Mouse (Mus musculus) 3134 (cell line): ENCODE results near the gene Cep55.
A peak's percentile ranks its signal among the peaks of the same experiment; 100 is the strongest.

Experiments
- DNase-seq: peaks from one replicate; pipeline ENCODE4 v3.0.0-alpha.2; 2011; ENCODE audit warnings: low spot score; ENCODE audit not compliant: insufficient read length; ENCODE audit errors: extremely low read depth

Gene Cep55

DNA sequence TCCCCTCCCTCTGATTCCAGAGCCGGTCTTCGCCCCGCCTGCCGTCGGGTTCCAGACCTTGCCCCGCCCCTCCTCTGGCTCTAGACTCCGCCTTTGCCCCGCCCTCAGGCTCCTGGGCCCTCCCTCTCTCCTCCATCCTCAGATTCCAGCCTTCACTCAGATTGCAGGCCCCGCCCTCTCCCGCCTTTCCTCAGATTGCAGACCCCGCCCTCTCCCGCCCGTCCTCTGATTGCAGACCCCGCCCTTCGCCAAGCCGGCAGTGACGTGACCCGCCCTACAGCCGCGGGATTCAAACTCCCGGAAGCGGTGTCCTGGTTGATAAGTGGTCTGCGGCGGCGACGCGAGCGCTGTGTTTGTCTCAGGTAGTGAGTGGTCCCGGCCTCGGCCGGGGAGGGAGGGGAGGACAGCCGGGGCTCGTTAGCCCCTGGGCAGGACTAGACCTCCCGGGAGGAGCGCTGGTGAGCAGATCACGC is at the start of gene Cep55:
TSS of gene Cep55 (plus strand) at position 292 of the 473 bp plus-strand sequence.
- peak; percentile 97 for DNase-seq

DNA sequence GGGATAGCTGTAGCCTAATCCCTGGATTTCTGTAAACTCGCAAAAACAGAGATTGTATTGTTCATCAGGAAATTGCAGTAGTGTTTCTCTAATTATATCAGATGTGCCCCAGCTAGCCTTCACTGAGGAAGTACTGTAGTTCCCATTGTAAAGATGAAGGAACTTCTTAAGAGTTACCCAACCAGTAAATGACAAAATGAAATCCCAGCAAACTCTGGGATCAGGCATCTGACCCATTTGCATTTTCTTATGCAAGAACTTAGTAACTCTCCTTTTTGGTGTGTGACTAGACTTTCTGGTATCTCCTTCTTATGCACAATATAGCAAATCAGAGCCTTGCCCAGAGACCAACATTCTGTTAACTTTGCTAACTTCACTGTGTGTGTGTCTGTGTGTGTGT is 43.4 kb upstream of the Cep55 start:
- DNase-seq = no peak

- no peak for DNase-seq
Measured at GRCm38 (mm10) chr19:38014443-38014842, 40.4 kb upstream of the Cep55 start.

- DNase-seq = peak; percentile 88
Measured at GRCm38 (mm10) chr19:38015180-38015872, 39.5 kb upstream of the Cep55 start.

DNA sequence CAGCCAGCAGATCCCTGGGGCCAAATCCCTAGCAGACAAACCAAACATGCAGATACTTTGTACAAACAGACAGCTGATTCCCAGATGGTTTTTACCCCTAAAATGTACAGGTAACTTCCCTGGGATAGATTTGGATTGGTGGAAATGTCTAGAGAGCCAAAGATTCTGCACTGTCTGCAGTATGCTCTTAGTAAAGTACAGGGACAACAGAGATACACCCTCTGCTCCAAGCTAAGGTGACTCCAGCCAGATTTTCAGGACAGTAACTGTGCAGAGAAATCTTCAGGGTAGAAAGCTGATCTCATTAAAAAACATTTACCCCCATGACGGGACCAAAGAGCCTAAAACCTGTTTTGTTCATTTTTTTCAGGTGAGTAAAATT is 38.9 kb upstream of the Cep55 start:
- no peak for DNase-seq

- peak; percentile 28 for DNase-seq
Measured at GRCm38 (mm10) chr19:38022710-38023109, 32.1 kb upstream of the Cep55 start.

GRCm38 (mm10) chr19:38023603-38024002 is 31.2 kb upstream of the Cep55 start:
- DNase-seq = no peak

DNA sequence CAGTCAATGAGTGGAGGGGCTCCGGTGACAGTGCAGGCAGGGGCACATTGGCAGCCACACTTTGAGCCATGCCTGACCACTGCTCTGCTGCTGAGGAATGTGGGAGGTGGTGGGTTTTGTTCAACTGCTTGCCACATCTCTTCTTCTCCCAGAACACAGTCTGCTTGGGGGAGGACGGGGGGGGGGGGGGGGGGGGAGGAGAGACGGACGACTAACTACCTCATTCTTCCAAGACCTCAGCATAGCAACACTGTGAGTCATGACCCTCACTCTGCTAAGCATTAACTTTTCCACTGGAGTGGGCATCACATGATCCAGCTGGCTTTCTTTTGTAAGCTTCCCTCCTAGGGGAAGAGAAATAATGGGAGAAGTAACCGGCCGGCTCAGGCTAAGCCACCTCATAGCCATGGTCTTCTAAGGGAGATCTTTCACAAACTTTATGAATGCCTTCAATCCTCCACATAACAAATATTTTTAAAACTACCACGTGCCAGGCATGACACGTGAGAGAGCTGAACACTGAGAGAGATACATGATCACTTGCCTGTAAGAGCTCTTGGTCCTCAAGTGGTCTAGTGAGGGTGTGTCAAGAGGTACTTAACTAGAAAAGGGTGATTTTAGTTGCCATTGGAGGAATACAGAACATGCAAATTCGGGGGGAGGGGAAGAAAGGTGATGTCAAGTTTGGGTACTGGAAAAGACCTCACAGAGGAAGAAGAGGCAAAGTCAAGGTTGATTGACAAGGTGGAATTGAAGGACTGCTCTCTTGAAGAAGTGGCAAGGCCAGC is 29.4 kb upstream of the Cep55 start:
- DNase-seq = peak; percentile 81

- DNase-seq = peak; percentile 26
Measured at GRCm38 (mm10) chr19:38026211-38026624, 28.6 kb upstream of the Cep55 start.

- DNase-seq = no peak
Measured at GRCm38 (mm10) chr19:38027389-38027788, 27.4 kb upstream of the Cep55 start.

DNA sequence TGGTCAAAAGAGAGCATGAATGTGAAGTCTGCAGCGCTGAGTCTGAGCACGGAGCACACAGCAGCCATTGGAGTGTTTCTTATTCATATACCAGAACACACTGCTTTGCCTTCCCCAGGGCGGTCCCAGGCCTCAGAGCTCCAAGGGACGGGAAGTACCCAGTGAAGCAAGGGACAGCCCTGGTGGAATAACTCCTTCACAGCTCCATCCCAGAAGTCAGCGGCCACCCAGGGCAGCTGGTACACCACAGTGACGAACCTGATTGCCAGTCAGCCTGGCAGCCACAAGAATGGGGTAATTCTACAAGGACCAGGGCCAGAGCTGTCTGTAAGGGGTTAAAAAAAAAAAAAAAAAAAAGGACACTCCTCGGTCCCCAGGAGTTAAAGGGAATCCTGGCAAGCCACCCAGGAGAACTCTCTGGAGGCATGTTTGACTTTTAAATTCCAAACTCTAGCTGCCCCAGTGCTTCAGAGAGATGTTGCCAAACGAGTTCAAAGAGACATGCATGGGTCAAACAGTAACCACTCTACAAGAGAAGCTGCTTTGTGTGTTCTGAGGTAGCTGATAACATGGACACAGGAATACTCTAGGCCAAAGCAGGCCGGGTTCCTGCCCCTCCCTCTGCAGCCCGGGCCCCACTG is 26.8 kb upstream of the Cep55 start:
- DNase-seq = peak; percentile 56

DNA sequence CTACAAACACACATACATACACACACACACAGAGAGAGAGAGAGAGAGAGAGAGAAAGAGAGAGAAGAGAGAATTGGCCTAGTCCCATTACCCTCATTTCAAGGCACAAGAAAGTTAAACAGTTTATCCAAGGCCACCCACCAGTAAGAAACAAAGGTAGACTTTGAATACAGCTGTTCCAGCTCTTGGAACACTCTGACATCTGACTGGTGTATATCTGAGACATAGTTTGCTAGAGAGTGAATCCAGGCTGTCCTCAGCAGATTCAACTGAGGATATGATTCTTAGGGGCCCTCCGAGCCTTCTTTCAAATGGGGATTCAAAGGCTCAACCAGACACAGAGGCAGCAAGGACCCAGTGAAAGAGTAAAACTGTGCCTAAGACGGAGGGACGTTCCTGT is 25.5 kb upstream of the Cep55 start:
- no peak for DNase-seq

DNA sequence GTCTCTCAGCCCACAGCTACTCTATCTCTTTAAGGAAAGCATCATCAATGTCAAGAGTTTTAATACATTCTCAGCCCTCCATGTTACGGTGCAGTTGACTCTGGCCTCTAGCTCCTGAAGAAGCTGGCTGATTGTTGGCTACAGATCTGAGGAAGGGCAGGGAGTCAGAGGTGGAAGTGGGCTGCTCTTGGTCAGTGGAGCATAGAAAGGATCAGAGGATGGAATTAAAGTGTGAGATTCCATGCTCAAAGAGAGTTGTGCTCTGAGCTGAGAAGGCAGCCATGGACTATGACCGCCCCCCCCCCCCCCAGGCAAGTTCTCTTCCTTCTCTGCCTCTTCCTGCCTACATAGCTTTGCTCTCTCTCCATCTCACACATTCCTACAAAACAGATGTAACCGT is 24.9 kb upstream of the Cep55 start:
- DNase-seq = no peak

- no peak for DNase-seq
Measured at GRCm38 (mm10) chr19:38030673-38031137, 24.1 kb upstream of the Cep55 start.

GRCm38 (mm10) chr19:38031144-38031543 is 23.7 kb upstream of the Cep55 start:
- DNase-seq = no peak

- DNase-seq = peak; percentile 19
Measured at GRCm38 (mm10) chr19:38032993-38033734, 21.6 kb upstream of the Cep55 start.

GRCm38 (mm10) chr19:38033735-38034057 is 21.1 kb upstream of the Cep55 start:
- no peak for DNase-seq

GRCm38 (mm10) chr19:38034696-38035095 is 20.1 kb upstream of the Cep55 start:
- DNase-seq = no peak

- DNase-seq = no peak
Measured at GRCm38 (mm10) chr19:38035766-38036165, 19.0 kb upstream of the Cep55 start.

DNA sequence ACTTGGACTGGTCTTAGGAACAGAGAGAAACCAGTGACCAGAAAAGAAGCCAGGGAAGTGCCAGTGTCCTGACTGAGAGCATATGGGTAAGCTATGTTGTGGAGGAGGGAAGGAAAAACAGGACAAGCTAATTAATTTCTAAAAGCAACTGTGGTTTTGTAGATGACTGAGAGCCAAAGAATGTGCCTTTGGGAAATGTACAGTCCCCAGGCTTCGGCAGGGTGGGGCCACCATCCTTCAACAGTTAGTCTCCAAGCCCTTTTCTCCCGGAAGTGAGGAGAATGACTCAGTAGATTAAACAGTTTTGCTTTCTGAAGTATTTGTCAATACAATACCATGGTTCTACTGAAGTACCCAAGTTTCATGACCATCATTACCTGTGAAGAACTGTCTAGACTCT is 16.5 kb upstream of the Cep55 start:
- peak; percentile 72 for DNase-seq

- DNase-seq = peak; percentile 89
Measured at GRCm38 (mm10) chr19:38042261-38042722, 12.5 kb upstream of the Cep55 start.
